Mouse (Mus musculus) intestine, embryonic 14.5 days (tissue): Measurements from ENCODE around the gene Opa3. TPM values are rescaled to one million over a fixed set of nuclear protein-coding genes. Genes with fewer than 3 reads are reported as not detected.

Experiments used
- ATAC-seq: fragments of 200-750 bp; cut with Nextera tagmentation; replicated peaks from 2 replicates; pipeline ENCODE4 v1.8.0; 2017; ENCODE audit warnings: low read depth, moderate number of reproducible peaks, moderate TSS enrichment, moderate library complexity; ENCODE audit not compliant: low FRiP score, low TSS enrichment
- DNase-seq: peaks from one replicate; pipeline ENCODE4 v3.0.0-alpha.2; 2018; ENCODE audit warnings: low spot score
- H3K27ac ChIP-seq: fragments of 300-500 bp; sonication (generic); 2 replicates; pipeline ENCODE4 v1.5.1; 2014; ENCODE audit warnings: low read depth, mild to moderate bottlenecking, control low read depth
- H3K27me3 ChIP-seq: fragments of 300-500 bp; sonication (generic); replicated peaks from 2 replicates; pipeline ENCODE4 v1.6.1; 2014; ENCODE audit warnings: low read length, control low read depth; ENCODE audit not compliant: control insufficient read depth, insufficient read depth
- H3K36me3 ChIP-seq: fragments of 300-500 bp; sonication (generic); 2 replicates; pipeline ENCODE4 v1.6.1; 2014; ENCODE audit warnings: low read length, control low read depth; ENCODE audit not compliant: control insufficient read depth, insufficient read depth
- H3K4me1 ChIP-seq: fragments of 300-500 bp; sonication (generic); replicated peaks from 2 replicates; pipeline ENCODE4 v1.6.1; 2014; ENCODE audit warnings: low read length, control low read depth, mixed read lengths; ENCODE audit not compliant: control insufficient read depth, insufficient read depth
- H3K4me2 ChIP-seq: fragments of 300-500 bp; sonication (generic); 2 replicates; pipeline ENCODE4 v1.6.1; 2014; ENCODE audit warnings: low read length
- H3K4me3 ChIP-seq: fragments of 300-500 bp; sonication (generic); 2 replicates; pipeline ENCODE4 v1.5.1; 2014; ENCODE audit warnings: low read depth, low read length, control low read depth, mixed read lengths
- H3K9ac ChIP-seq: fragments of 300-500 bp; sonication (generic); 2 replicates; pipeline ENCODE4 v1.6.1; 2014; ENCODE audit warnings: mild to moderate bottlenecking, low read length
- H3K9me3 ChIP-seq: fragments of 300-500 bp; sonication (generic); 2 replicates; pipeline ENCODE4 v1.6.1; 2016; ENCODE audit warnings: low read length, control low read depth; ENCODE audit not compliant: control insufficient read depth
- WGBS: fragments of 180-500 bp; shearing (Covaris S2); extraction: QIAGEN DNeasy Blood & Tissue Kit; methylation state at CpG from one replicate; pipeline ENCODE4 v1.1.7; 2014; 5-methylcytosine and 5-hydroxymethylcytosine counted together
- polyA plus RNA-seq: library from polyadenylated mRNA; unstranded; fragments of >200 nt; fragmentation: Nextera tagmentation; extraction: Ambion mirVana; gene quantifications from 2 replicates; pipeline ENCODE4 v1.2.1, GENCODE M21; 2014

Opa3 gene
- polyA plus RNA-seq, 1 experiment from 2014 or later: 37.4 TPM

DNA sequence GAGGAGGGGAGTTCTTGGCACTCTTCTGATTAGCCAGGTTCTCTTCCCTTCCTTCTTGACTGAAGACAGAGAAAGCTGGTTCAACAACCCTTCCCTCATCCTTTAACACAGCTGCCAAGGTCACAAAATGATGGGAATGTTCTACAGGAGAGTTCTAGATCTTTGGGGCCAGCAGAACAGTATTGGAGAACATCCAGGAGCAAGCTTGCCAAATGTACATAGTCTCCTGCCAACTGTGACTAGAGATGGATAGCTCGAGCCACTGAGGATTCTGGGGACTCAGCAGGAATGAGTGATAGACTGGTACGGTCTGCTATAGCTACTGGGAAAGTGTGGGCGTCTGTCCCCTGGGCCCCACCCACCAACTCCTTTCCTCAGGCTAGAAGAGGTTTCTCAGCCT is 30.2 kb downstream of the Opa3 start:
- Histone ChIP-seq H3K27ac (no peak overlapping the region), H3K9ac (no peak overlapping the region), H3K4me1 (no peaks in the 10 kb centered on the region), H3K4me2 (no peak overlapping the region), H3K27me3 (no peaks in the 10 kb centered on the region), H3K9me3 (no peaks in the 10 kb centered on the region), H3K36me3 (peaks cover 82% of the 10 kb centered on the region), H3K4me3 (no peak overlapping the region)
- WGBS: 87% methylated on average over 3 of the region's 3 CpGs
- DNase-seq (no peak), ATAC-seq (no peak)

DNA sequence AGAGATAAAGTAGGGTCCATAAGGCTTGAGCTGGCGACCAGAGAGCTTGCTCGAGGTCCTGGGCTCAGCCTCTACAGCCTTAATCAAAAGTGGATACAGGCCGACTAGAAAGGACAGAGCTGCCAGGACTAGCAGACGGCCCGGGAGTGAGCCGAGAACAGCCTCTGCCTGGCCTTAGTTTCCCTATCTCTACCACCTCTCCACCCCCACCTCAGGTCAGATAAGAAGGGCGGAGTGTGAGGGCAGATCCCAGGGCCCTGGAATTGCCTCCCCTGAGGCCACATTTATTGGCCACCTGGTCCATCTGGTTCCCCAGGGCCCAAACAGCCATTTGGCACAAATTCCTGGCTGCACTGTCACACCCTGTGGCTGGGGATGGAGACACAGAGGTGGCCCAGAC is 37.0 kb downstream of the Opa3 start:
- no peak overlapping the region for H3K27ac ChIP-seq
- no peak overlapping the region for H3K4me2 ChIP-seq
- no peaks in the 10 kb centered on the region for H3K9me3 ChIP-seq
- WGBS: 60% methylated on average over 7 of the region's 7 CpGs
- no peak for ATAC-seq
- H3K4me1 ChIP-seq: peaks cover 32% of the 10 kb centered on the region
- no peak overlapping the region for H3K4me3 ChIP-seq
- no peak for DNase-seq
- no peaks in the 10 kb centered on the region for H3K27me3 ChIP-seq
- H3K9ac ChIP-seq: no peak overlapping the region
- peaks cover 63% of the 10 kb centered on the region for H3K36me3 ChIP-seq

DNA sequence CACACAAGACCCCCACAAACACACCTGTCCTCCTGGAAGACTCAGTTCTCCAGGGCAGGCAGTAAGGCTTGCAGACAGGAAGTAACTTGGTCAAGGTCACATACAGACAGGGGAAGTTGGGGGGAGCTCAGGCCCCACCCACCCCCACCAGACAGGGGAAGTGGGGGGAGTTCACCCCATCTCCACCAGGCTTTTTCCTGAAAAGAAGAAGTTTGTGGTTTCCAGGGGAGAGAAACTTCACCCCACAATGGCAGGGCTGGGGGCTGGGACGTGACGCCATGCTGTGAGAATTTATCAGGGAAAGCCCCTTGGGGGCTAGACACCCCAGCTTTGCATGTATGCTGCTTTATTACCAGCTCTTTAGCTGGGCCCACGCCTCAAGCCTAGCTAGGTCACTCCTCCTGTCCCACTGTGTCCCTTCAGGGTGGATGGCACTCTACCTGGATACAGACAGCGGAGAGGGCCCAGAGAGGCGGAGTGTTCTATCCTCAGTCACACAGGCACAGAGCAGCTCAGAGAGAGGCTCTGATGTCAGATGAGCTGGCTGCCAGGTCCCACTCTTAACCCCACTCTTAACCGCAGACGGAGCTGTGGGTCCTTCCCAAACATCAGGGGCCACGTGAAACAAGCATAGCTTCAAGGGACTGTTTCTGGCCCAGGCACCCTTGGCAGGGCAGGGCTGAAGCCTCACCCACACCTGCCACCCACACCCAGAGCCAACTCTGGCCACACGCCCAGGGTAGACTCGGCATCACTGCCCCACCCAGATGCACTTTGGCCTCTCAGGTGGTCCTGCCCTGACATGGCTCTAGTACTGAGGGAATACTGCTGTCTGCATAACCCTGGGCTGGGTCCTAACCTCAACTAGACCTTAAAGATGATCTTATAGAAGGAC is 38.0 kb downstream of the Opa3 start:
- no peak overlapping the region for H3K4me3 ChIP-seq
- no peaks in the 10 kb centered on the region for H3K27me3 ChIP-seq
- H3K36me3 ChIP-seq: peaks cover 53% of the 10 kb centered on the region
- peak overlapping the region; percentile 28 for H3K4me2 ChIP-seq
- H3K9me3 ChIP-seq: no peaks in the 10 kb centered on the region
- H3K4me1 ChIP-seq: peaks cover 32% of the 10 kb centered on the region
- no peak overlapping the region for H3K9ac ChIP-seq
- H3K27ac ChIP-seq: 0 out of 2 replicates have a peak overlapping the region, but pooled peaks have one; percentile 9
- no peak for DNase-seq
- 73% methylated on average over 10 of the region's 10 CpGs for WGBS
- ATAC-seq: 0 out of 2 replicates have a peak, but pooled peaks have one; percentile 26

DNA sequence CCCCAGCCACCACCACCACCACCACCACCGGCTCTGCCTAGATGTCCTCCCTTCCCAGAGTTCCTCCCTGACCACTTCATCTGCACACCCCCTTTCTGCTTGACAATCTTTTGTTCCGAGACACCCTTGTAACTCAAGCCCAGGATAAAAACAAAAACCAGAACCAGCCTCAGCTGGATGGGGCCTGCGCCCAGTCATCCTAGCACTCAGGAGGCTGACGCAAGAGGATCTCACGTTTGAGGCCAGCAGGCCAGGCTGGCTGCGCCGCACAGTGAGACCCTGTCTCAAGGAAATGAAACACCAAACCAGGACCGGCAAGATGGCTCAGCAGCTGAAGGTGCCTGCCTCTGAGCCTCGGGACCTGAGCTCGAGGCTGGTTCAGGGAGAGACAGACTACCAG is 38.9 kb downstream of the Opa3 start:
- peaks cover 44% of the 10 kb centered on the region for H3K36me3 ChIP-seq
- ATAC-seq (no peak), DNase-seq (no peak)
- H3K4me3 ChIP-seq: no peak overlapping the region
- no peak overlapping the region for H3K9ac ChIP-seq
- H3K4me2 ChIP-seq: no peak overlapping the region
- no peaks in the 10 kb centered on the region for H3K27me3 ChIP-seq
- no peaks in the 10 kb centered on the region for H3K9me3 ChIP-seq
- H3K4me1 ChIP-seq: peaks cover 32% of the 10 kb centered on the region
- WGBS: 52% methylated on average over 10 of the region's 10 CpGs
- H3K27ac ChIP-seq: peak overlapping the region; percentile 40; the same call in 1 of the 2 replicates

DNA sequence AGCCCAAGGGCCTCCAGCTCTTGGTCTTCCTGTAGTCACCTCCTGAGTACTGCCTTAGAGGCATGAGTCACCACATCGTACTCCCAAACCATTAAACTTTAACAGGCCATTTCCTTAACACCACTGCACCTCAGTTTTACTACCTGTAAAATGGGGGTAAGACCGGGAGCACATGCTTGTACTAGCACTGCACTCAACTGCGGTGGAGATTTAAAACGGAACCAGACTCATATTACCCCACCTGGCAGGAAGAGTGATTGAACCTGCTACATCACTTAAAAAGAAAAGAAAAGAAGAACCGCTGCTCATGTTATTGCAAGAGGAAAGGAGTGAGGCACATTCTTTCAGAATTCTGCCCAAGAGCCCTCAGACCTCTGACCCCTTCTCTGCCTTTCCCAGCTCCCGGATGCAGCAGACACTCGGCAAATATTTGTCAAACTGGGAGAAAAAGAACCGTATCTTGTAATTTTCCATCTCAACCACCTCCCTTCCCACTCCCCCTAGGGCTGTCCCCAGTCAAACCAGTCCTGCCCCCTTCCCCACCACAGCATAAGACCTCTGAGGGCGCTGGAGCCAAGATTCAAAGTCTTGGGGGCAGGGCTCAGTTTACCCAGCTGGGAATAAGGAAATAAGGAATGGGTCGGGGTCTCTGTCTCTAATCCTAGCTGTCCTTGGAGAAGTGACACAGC is 41.0 kb downstream of the Opa3 start:
- Histone ChIP-seq H3K9ac (peak overlapping the region; percentile 90), H3K36me3 (peaks cover 23% of the 10 kb centered on the region), H3K4me3 (peak overlapping the region; percentile 88), H3K27me3 (no peaks in the 10 kb centered on the region), H3K27ac (peak overlapping the region; percentile 93), H3K4me2 (peak overlapping the region; percentile 96), H3K4me1 (peaks cover 32% of the 10 kb centered on the region), H3K9me3 (no peaks in the 10 kb centered on the region)
- WGBS: 25% methylated on average over 10 of the region's 10 CpGs
- 0 out of 2 replicates have a peak, but pooled peaks have one; percentile 1 for ATAC-seq
- no peak for DNase-seq

DNA sequence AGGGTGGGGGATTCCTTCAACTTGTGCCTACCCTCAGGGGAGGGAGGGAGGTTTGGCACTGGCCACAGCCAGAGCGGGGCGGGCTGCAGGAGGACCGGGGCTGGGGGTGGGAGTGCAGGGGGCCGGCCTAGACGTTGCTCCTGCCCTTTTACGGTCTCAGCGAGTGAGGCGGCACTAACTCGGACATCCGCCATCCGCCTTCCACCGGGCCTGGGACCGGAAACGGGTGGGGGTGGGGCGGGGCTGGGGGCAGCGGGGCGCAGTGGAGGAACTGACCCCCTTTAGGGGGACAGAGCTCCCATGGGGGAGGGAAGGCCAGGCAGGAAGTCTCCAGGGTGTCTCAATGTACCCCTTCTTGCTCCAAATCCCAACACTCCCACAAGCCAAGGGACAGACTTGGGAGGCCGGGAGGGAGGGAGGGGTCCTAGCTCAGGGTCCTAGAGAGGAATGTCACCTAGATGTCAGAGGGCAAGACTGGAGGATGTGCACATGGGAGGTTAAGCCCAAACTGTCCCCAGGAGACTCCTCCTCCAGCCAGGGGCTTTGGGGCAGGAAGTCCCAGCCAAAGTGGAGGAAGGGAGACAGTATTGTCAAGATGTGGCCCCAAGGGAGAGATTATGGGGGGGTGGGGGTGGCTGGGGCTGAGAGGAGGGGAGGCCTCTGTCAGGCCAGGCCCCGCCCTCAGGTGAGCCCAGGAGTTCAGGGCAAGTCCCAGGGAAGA is 41.7 kb downstream of the Opa3 start:
- peaks cover 16% of the 10 kb centered on the region for H3K36me3 ChIP-seq
- peak overlapping the region; percentile 88 for H3K4me3 ChIP-seq
- peak overlapping the region; percentile 93 for H3K27ac ChIP-seq
- peaks cover 32% of the 10 kb centered on the region for H3K4me1 ChIP-seq
- WGBS: under 1% methylated on average over 19 of the region's 19 CpGs
- no peaks in the 10 kb centered on the region for H3K9me3 ChIP-seq
- peak overlapping the region; percentile 96 for H3K4me2 ChIP-seq
- DNase-seq: peak; percentile 75
- no peaks in the 10 kb centered on the region for H3K27me3 ChIP-seq
- peak; percentile 27 for ATAC-seq
- H3K9ac ChIP-seq: peak overlapping the region; percentile 90

DNA sequence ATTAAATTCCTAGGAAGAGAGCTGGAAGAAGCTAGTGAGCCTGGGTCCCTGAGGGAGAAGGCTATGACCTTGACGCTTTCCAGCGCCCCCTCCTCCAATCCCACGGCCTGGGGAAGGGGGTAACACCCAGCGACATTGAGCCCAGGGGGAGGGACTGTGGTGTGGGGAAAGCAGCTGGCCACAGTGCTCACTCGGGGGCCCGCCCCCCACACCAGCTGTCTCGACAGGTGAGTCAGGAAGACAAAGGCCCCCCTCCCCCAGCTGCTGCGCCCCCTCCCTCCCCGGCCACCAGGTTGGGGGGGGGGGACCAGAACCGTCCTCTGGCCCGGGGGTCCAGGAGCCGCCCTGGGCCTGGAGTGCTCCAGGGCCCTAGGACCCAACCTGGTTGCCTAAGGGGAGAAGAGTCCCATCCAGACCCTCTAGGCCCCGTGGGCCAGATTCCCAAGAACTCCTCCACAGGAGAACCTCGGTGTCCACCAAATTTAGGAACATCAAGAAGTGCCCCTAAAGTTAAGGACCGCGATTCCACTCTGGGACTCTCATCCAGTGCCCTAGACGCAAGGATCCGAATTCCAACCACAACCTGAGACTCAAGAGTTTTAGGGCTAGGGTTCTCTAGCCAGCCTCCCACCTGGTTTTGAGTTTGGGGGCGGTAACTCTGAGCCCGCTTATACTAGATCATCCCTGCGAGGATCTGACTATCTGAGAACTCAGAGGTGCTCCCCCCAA is 42.5 kb downstream of the Opa3 start:
- no peaks in the 10 kb centered on the region for H3K27me3 ChIP-seq
- H3K4me1 ChIP-seq: peaks cover 31% of the 10 kb centered on the region
- ATAC-seq (no peak), DNase-seq (peak; percentile 67)
- no peaks in the 10 kb centered on the region for H3K9me3 ChIP-seq
- H3K4me3 ChIP-seq: peak overlapping the region; percentile 88
- peak overlapping the region; percentile 96 for H3K4me2 ChIP-seq
- under 1% methylated on average over 20 of the region's 21 CpGs for WGBS
- peaks cover 13% of the 10 kb centered on the region; the same call in 1 of the 2 replicates for H3K36me3 ChIP-seq
- H3K9ac ChIP-seq: peak overlapping the region; percentile 90
- H3K27ac ChIP-seq: peak overlapping the region; percentile 93
